Mouse (Mus musculus) kidney, embryonic 16.5 days (tissue): ENCODE results near the gene Txndc15. TPM values are rescaled to one million over a fixed set of nuclear protein-coding genes. Genes with fewer than 3 reads are reported as not detected.

Experiments used
- ATAC-seq: fragments of 200-750 bp; cut with Nextera tagmentation; 2 replicates; pipeline ENCODE4 v1.8.0; 2017; ENCODE audit warnings: moderate TSS enrichment; ENCODE audit not compliant: low FRiP score, low TSS enrichment
- H3K27ac ChIP-seq: fragments of 300-500 bp; sonication (generic); 2 replicates; pipeline ENCODE4 v1.5.1; 2014; ENCODE audit warnings: low read length
- H3K27me3 ChIP-seq: fragments of 300-500 bp; sonication (generic); 2 replicates; pipeline ENCODE4 v1.6.1; 2014; ENCODE audit warnings: low read length, control low read depth, mixed read lengths; ENCODE audit not compliant: insufficient read depth
- H3K36me3 ChIP-seq: fragments of 300-500 bp; sonication (generic); 2 replicates; pipeline ENCODE4 v1.6.1; 2014; ENCODE audit warnings: low read length, control low read depth, mixed read lengths; ENCODE audit not compliant: insufficient read depth
- H3K4me1 ChIP-seq: fragments of 300-500 bp; sonication (generic); 2 replicates; pipeline ENCODE4 v1.6.1; 2014; ENCODE audit warnings: low read length, control low read depth, mixed read lengths; ENCODE audit not compliant: insufficient read depth
- H3K4me2 ChIP-seq: fragments of 300-500 bp; sonication (generic); replicated peaks from 2 replicates; pipeline ENCODE4 v1.6.1; 2014; ENCODE audit warnings: low read depth, low read length
- H3K4me3 ChIP-seq: fragments of 300-500 bp; sonication (generic); 2 replicates; pipeline ENCODE4 v1.5.1; 2014; ENCODE audit warnings: mild to moderate bottlenecking, low read length
- H3K9ac ChIP-seq: fragments of 300-500 bp; sonication (generic); replicated peaks from 2 replicates; pipeline ENCODE4 v1.6.1; 2014; ENCODE audit warnings: low read length
- H3K9me3 ChIP-seq: fragments of 300-500 bp; sonication (generic); 2 replicates; pipeline ENCODE4 v1.6.1; 2016; ENCODE audit warnings: low read length, control low read depth
- WGBS: fragments of 180-500 bp; shearing (Covaris S2); extraction: QIAGEN DNeasy Blood & Tissue Kit; methylation state at CpG from one replicate; pipeline ENCODE4 v1.1.7; 2014; 5-methylcytosine and 5-hydroxymethylcytosine counted together
- polyA plus RNA-seq: library from polyadenylated mRNA; unstranded; fragments of >200 nt; fragmentation: Nextera tagmentation; extraction: Ambion mirVana; gene quantifications from 2 replicates; pipeline ENCODE4 v1.2.1, GENCODE M21; 2015

The Txndc15 gene
- 97.2 and 99.7 TPM in 2 replicates for polyA plus RNA-seq

DNA sequence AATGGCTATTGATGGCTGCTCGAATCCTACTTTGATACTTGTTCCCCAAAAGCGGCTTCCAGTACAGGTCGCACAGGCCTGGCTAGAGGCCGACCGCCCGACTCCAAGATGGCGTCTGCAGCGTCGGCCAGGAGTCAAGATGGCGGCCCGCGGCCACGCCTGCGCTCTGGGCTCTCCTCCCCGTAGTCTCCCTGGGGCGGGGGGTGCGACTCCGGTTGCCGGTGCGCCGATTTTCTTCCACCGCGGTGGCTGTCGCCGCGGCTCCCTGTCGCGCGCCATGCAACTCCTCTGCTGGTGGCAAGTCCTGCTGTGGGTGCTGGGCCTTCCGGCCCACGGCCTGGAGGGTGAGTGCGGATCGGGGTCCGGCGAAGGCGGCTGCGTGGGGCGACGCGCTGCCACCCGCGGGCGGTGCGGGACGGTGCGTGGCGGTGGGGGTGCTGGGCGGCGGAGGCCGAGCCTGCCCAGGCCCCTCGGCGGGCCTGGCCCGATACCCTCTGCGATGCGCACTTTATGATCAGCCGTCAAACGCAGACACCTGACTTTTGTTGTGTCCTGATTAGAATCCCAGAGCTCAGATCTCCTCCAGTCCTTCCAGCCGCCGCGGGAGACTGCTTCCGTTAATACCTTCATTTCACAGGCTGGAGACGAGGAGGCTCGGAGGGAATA is at the start of gene Txndc15:
TSS of gene Txndc15 (plus strand) at position 150 of the 666 bp plus-strand sequence.
- H3K4me1 ChIP-seq, result peaks cover 6% of the 10 kb centered on the region; the same call in 1 of the 2 replicates
- peak within 1 kb of the TSS; percentile 80 for H3K4me3 ChIP-seq
- no peaks in the 10 kb centered on the region for H3K27me3 ChIP-seq
- peaks cover 13% of the 10 kb centered on the region; the same call in 1 of the 2 replicates for H3K36me3 ChIP-seq
- peak within 1 kb of the TSS; percentile 88 for H3K27ac ChIP-seq
- peak within 1 kb of the TSS; percentile 66 for H3K4me2 ChIP-seq
- peak; percentile 93 for ATAC-seq
- peak within 1 kb of the TSS; percentile 89 for H3K9ac ChIP-seq
- H3K9me3 ChIP-seq, result no peaks in the 10 kb centered on the region
- under 1% methylated on average over 63 of the region's 63 CpGs for WGBS

GRCm38 (mm10) chr13:55668550-55668949 is 45.9 kb upstream of the Txndc15 start:
- no peak for ATAC-seq
- H3K36me3 ChIP-seq, result peaks cover 83% of the 10 kb centered on the region

DNA sequence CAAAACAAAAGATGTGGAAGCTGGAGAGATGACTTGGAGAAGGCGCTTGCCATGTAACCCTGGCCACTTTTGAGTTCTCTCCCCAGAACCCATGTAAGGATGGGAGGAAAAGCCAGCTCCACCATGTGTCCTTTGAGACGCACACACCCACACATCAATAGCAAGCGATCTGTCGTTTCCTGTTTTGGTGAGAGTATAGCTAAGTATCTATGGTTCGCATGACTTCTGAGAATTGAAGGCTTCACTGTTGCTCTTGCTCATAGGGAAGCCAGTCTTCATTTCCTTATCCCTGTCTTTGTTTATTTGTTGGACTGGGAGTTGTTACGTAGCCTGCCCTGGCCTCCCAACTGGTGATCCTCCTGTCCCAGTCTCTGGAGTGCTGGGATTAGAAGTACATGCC is 41.7 kb upstream of the Txndc15 start:
- 91% methylated on average over 6 of the region's 6 CpGs for WGBS
- Histone ChIP-seq H3K9me3 (no peaks in the 10 kb centered on the region), H3K9ac (no peak overlapping the region)

More at GRCm38 (mm10) chr13:55668550-55668949, 45.9 kb upstream of the Txndc15 start:
- Histone ChIP-seq H3K9me3 (no peaks in the 10 kb centered on the region), H3K27ac (no peak overlapping the region), H3K4me1 (no peaks in the 10 kb centered on the region), H3K4me2 (no peak overlapping the region), H3K9ac (no peak overlapping the region), H3K4me3 (no peak overlapping the region), H3K27me3 (no peaks in the 10 kb centered on the region)
- 89% methylated on average over 6 of the region's 6 CpGs for WGBS

GRCm38 (mm10) chr13:55677364-55677763 is 37.1 kb upstream of the Txndc15 start:
- WGBS, result 68% methylated on average over 8 of the region's 8 CpGs
- no peak overlapping the region for H3K4me2 ChIP-seq
- H3K36me3 ChIP-seq, result peaks cover 54% of the 10 kb centered on the region
- no peak overlapping the region for H3K27ac ChIP-seq
- H3K27me3 ChIP-seq, result no peaks in the 10 kb centered on the region
- H3K9me3 ChIP-seq, result no peaks in the 10 kb centered on the region
- H3K4me1 ChIP-seq, result no peaks in the 10 kb centered on the region
- no peak overlapping the region for H3K9ac ChIP-seq
- no peak for ATAC-seq
- H3K4me3 ChIP-seq, result no peak overlapping the region

More for the DNA sequence above, 41.7 kb upstream of the Txndc15 start:
- Histone ChIP-seq H3K4me1 (no peaks in the 10 kb centered on the region), H3K4me2 (no peak overlapping the region), H3K27ac (no peak overlapping the region), H3K4me3 (no peak overlapping the region), H3K27me3 (no peaks in the 10 kb centered on the region), H3K36me3 (peaks cover 74% of the 10 kb centered on the region)
- no peak for ATAC-seq

- no peak overlapping the region for H3K4me2 ChIP-seq
- peaks cover 26% of the 10 kb centered on the region for H3K36me3 ChIP-seq
- H3K4me1 ChIP-seq, result no peaks in the 10 kb centered on the region
- H3K4me3 ChIP-seq, result no peak overlapping the region
- ATAC-seq, result no peak
- H3K27me3 ChIP-seq, result no peaks in the 10 kb centered on the region
- 83% methylated on average over 9 of the region's 9 CpGs for WGBS
- no peaks in the 10 kb centered on the region for H3K9me3 ChIP-seq
- no peak overlapping the region for H3K9ac ChIP-seq
- no peak overlapping the region for H3K27ac ChIP-seq
These were observed 32.2 kb upstream of the Txndc15 start for GRCm38 (mm10) chr13:55682201-55682600.

DNA sequence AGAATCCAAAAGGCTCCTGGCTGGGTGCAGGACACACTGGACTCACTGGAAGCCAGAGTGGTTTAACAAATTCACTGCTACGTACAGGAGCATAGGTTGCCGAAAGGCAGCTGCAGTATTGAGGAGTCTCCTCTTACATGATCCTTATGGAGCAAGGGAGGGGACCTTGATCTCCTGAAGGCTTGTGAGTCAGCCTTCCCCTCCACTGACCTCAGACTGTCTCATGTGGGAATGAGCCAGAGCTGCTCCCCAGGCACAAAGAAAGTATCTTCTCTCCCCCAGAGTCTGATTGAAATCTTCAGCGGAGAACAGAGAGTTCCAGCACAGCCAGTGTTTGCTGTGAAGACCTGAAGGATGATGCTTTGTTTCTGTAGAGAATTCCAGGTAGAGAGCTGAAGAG is 30.9 kb upstream of the Txndc15 start:
- Histone ChIP-seq H3K27ac (no peak overlapping the region), H3K9me3 (no peaks in the 10 kb centered on the region), H3K4me1 (no peaks in the 10 kb centered on the region), H3K9ac (no peak overlapping the region), H3K27me3 (no peaks in the 10 kb centered on the region), H3K4me2 (no peak overlapping the region), H3K4me3 (no peak overlapping the region), H3K36me3 (peaks cover 14% of the 10 kb centered on the region)
- 85% methylated on average over 3 of the region's 3 CpGs for WGBS
- ATAC-seq, result no peak

DNA sequence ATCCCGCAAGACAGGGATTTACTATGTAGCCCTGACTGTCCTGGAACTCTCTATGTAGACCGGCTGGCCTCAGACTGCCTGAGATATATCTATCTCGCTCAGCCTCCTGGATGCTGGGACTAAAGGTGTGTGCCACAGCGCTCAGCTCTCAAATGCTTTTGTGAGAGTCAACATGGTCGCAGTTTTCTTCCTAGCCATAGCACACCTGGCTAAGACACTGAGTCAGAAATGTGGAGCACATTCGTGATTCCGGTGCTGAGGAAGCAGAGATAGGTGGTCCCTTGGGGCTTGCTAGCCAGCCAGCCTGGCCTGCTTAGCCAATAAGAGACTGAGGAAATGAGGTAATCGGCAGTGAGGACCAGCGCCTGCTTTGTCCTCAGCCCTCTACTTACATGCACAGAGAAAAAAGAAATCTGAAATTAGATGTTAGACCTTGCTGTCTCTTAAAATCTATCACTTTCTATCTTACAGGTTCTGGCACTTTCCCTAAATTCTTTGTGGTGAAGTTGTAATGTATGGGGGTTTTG is 28.3 kb upstream of the Txndc15 start:
- no peaks in the 10 kb centered on the region for H3K27me3 ChIP-seq
- no peaks in the 10 kb centered on the region for H3K36me3 ChIP-seq
- no peak overlapping the region for H3K9ac ChIP-seq
- no peak overlapping the region for H3K27ac ChIP-seq
- no peaks in the 10 kb centered on the region for H3K4me1 ChIP-seq
- WGBS, result 69% methylated on average over 9 of the region's 9 CpGs
- no peak overlapping the region for H3K4me2 ChIP-seq
- ATAC-seq, result no peak
- no peak overlapping the region for H3K4me3 ChIP-seq
- H3K9me3 ChIP-seq, result no peaks in the 10 kb centered on the region

GRCm38 (mm10) chr13:55687927-55688602 is 26.4 kb upstream of the Txndc15 start:
- no peak for ATAC-seq
- Histone ChIP-seq H3K36me3 (no peaks in the 10 kb centered on the region), H3K27ac (no peak overlapping the region), H3K4me3 (no peak overlapping the region), H3K9me3 (no peaks in the 10 kb centered on the region), H3K27me3 (no peaks in the 10 kb centered on the region), H3K9ac (no peak overlapping the region), H3K4me1 (no peaks in the 10 kb centered on the region), H3K4me2 (no peak overlapping the region)
- 45% methylated on average over 4 of the region's 4 CpGs for WGBS

- 1% methylated on average over 46 of the region's 51 CpGs for WGBS
- ATAC-seq, result peak; percentile 97
- Histone ChIP-seq H3K27me3 (no peaks in the 10 kb centered on the region), H3K36me3 (no peaks in the 10 kb centered on the region), H3K27ac (peak within 1 kb of the TSS; percentile 98), H3K4me3 (peak within 1 kb of the TSS; percentile 98), H3K9ac (peak within 1 kb of the TSS; percentile 100), H3K4me1 (peaks cover 16% of the 10 kb centered on the region), H3K4me2 (peak within 1 kb of the TSS; percentile 86), H3K9me3 (no peaks in the 10 kb centered on the region)
These were observed 21.8 kb upstream of the Txndc15 start, which contains the start of gene B230219D22Rik for GRCm38 (mm10) chr13:55692535-55693242. Gene B230219D22Rik, plus strand, starts transcription at chr13:55693124.
